In genomic region chr19:6363411-6364240, GRCm38 (mm10) we compare ENCODE assay signal across 8 mouse cellular contexts. TPM values are rescaled to one million over a fixed set of nuclear protein-coding genes. Genes with fewer than 3 reads are reported as not detected.
A peak's percentile ranks its signal among the peaks of the same experiment; 100 is the strongest.
DNase-seq lines count a peak whose midpoint lies in the region; ATAC-seq lines count a peak whose summit lies in the region.

TSS of gene Sf1 (plus strand) at chr19:6363690.

- H3K27me3 ChIP-seq in hindbrain, embryonic 15.5 days, result no peaks in the 10 kb centered on the region

- H3K27ac ChIP-seq in hindbrain, embryonic 15.5 days (replicated peaks), result peak within 1 kb of the TSS; percentile 96
- peak within 1 kb of the TSS; percentile 67 for H3K27ac ChIP-seq in macrophage

- DNase-seq in T-cell, adult 2 months (ENCODE audit: low spot score), result peak; percentile 100
- peak; percentile 99 to 100 for DNase-seq in cerebellum, postnatal 36 days
- peak; percentile 100 for DNase-seq in frontal cortex, postnatal 36 days (ENCODE audit: low spot score in 2 of 2)
- peak; percentile 99 for DNase-seq in left cerebral cortex, adult 11 months (ENCODE audit: low spot score)
- peak; percentile 100 for DNase-seq in right cerebral cortex, adult 18-20 months
- DNase-seq in urinary bladder, postnatal 10 days (ENCODE audit: low spot score), result peak; percentile 98

- WGBS in hindbrain, embryonic 15.5 days, result under 1% methylated on average over 80 of the region's 85 CpGs
- under 1% methylated on average over 83 of the region's 85 CpGs for WGBS in macrophage (ENCODE audit: missing documents)

- H3K79me2 ChIP-seq in macrophage (ENCODE audit: inconsistent target), result peaks cover 43% of the 10 kb centered on the region

- H3K9me3 ChIP-seq in hindbrain, embryonic 15.5 days, result no peaks in the 10 kb centered on the region

- H3K9ac ChIP-seq in hindbrain, embryonic 15.5 days, result peak within 1 kb of the TSS; percentile 93

- H3K4me3 ChIP-seq in hindbrain, embryonic 15.5 days, result peak within 1 kb of the TSS; percentile 86
- H3K4me3 ChIP-seq in macrophage (ENCODE audit: inconsistent target), result peak within 1 kb of the TSS; percentile 63

- peaks cover 39% of the 10 kb centered on the region for H3K4me1 ChIP-seq in hindbrain, embryonic 15.5 days (replicated peaks)

- ATAC-seq in hindbrain, embryonic 15.5 days (ENCODE audit: low FRiP score, low read depth), result peak; percentile 99

- peaks cover 32% of the 10 kb centered on the region for H3K36me3 ChIP-seq in hindbrain, embryonic 15.5 days
- H3K36me3 ChIP-seq in macrophage (ENCODE audit: inconsistent target), result peaks cover 34% of the 10 kb centered on the region

- peak within 1 kb of the TSS; percentile 84 for H3K4me2 ChIP-seq in hindbrain, embryonic 15.5 days

RNA-seq across cellular contexts. Expression of gene Sf1, which starts in this region (rescaled TPM):
- polyA plus RNA-seq in hindbrain, embryonic 15.5 days (2015; fragmentation: Nextera tagmentation; extraction: Ambion mirVana), result 103 and 117 TPM in 2 replicates
- 100 to 1,000 TPM; 332 to 732 (median 556) TPM for total RNA-seq in macrophage (2018; cell fraction: chromatin; rRNA removed)
- 100 to 1,000 TPM in 16 of 26 experiments, 10 to 100 TPM in 10; 75.0 to 160 (median 109) TPM for total RNA-seq in macrophage (2018; cell fraction: cytosol; rRNA removed)
- total RNA-seq in macrophage (2018; cell fraction: nucleus; rRNA removed), result 100 to 1,000 TPM; 189 to 372 (median 269) TPM
- 95.2 to 156 TPM (median 120 TPM) in 3 replicates for polyA plus RNA-seq in macrophage (2018)

Comparison
In these comparisons a context has a peak if more than half of its experiments do, and no peak if none do; other contexts are left out.
1. Peak in every context shown above with its lines: DNase-seq, ATAC-seq, H3K4me3 ChIP-seq and H3K27ac ChIP-seq.